Mouse (Mus musculus): ENCODE measurements around the gene Sox5. TPM values are rescaled to one million over a fixed set of nuclear protein-coding genes. Genes with fewer than 3 reads are reported as not detected.
A peak's percentile ranks its signal among the peaks of the same experiment; 100 is the strongest.

Gene Sox5
- polyA plus RNA-seq, 1 experiment from 2014 or later, result 34.3 TPM

GRCm38 (mm10) chr6:144611383-144611791, 170.4 kb downstream of the Sox5 start:
- H3K9me3 ChIP-seq (ENCODE audit: control insufficient read depth, low read length), result no peaks in the 10 kb centered on the region
- H3K9ac ChIP-seq (ENCODE audit: low read length), result 0 out of 2 replicates have a peak overlapping the region, but pooled peaks have one; percentile 11
- ATAC-seq (ENCODE audit: insufficient read depth, low FRiP score, low TSS enrichment), result peak; percentile 48; the same call in 1 of the 2 replicates
- WGBS, result 42% methylated on average over 4 of the region's 4 CpGs
- peak overlapping the region; percentile 15; the same call in 1 of the 2 replicates for H3K27ac ChIP-seq (ENCODE audit: low read depth, low read length)
- no peak overlapping the region for H3K4me2 ChIP-seq (ENCODE audit: low read depth)
- H3K4me3 ChIP-seq (ENCODE audit: low read depth, low read length), result no peak overlapping the region
- DNase-seq (ENCODE audit: low spot score), result peak; percentile 38
- 0 out of 2 replicates have a peak, but pooled peaks cover 2% of the 10 kb centered on the region for H3K4me1 ChIP-seq (ENCODE audit: control insufficient read depth, insufficient read depth, low read length)
- no peaks in the 10 kb centered on the region for H3K27me3 ChIP-seq (ENCODE audit: control insufficient read depth, insufficient read depth, low read length)
- H3K36me3 ChIP-seq (ENCODE audit: control insufficient read depth, insufficient read depth, low read length), result no peaks in the 10 kb centered on the region

GRCm38 (mm10) chr6:144610878-144611277, 170.9 kb downstream of the Sox5 start:
- WGBS, result 80% methylated on average over 8 of the region's 8 CpGs
- Histone ChIP-seq H3K4me2 (ENCODE audit: low read depth) (no peak overlapping the region), H3K9ac (ENCODE audit: low read length) (no peak overlapping the region), H3K4me1 (ENCODE audit: control insufficient read depth, insufficient read depth, low read length) (0 out of 2 replicates have a peak, but pooled peaks cover 2% of the 10 kb centered on the region), H3K27ac (ENCODE audit: low read depth, low read length) (peak overlapping the region; percentile 15; the same call in 1 of the 2 replicates), H3K27me3 (ENCODE audit: control insufficient read depth, insufficient read depth, low read length) (no peaks in the 10 kb centered on the region), H3K9me3 (ENCODE audit: control insufficient read depth, low read length) (no peaks in the 10 kb centered on the region), H3K4me3 (ENCODE audit: low read depth, low read length) (no peak overlapping the region), H3K36me3 (ENCODE audit: control insufficient read depth, insufficient read depth, low read length) (no peaks in the 10 kb centered on the region)
- no peak for ATAC-seq (ENCODE audit: insufficient read depth, low FRiP score, low TSS enrichment)
- DNase-seq (ENCODE audit: low spot score), result no peak

- no peak for ATAC-seq (ENCODE audit: insufficient read depth, low FRiP score, low TSS enrichment)
Observed at GRCm38 (mm10) chr6:144602883-144603282, 178.9 kb downstream of the Sox5 start.

GRCm38 (mm10) chr6:144600351-144600750, 181.4 kb downstream of the Sox5 start:
- no peak overlapping the region for H3K9ac ChIP-seq (ENCODE audit: low read length)
- no peaks in the 10 kb centered on the region for H3K27me3 ChIP-seq (ENCODE audit: control insufficient read depth, insufficient read depth, low read length)
- no peak overlapping the region for H3K4me2 ChIP-seq (ENCODE audit: low read depth)
- H3K36me3 ChIP-seq (ENCODE audit: control insufficient read depth, insufficient read depth, low read length), result no peaks in the 10 kb centered on the region
- no peak overlapping the region for H3K4me3 ChIP-seq (ENCODE audit: low read depth, low read length)
- H3K27ac ChIP-seq (ENCODE audit: low read depth, low read length), result no peak overlapping the region
- ATAC-seq (ENCODE audit: insufficient read depth, low FRiP score, low TSS enrichment) (no peak), DNase-seq (ENCODE audit: low spot score) (no peak)
- 85% methylated on average over 5 of the region's 5 CpGs for WGBS
- H3K9me3 ChIP-seq (ENCODE audit: control insufficient read depth, low read length), result no peaks in the 10 kb centered on the region
- H3K4me1 ChIP-seq (ENCODE audit: control insufficient read depth, insufficient read depth, low read length), result no peaks in the 10 kb centered on the region

More at GRCm38 (mm10) chr6:144602883-144603282, 178.9 kb downstream of the Sox5 start:
- 91% methylated on average over 4 of the region's 4 CpGs for WGBS
- DNase-seq (ENCODE audit: low spot score), result no peak
- no peak overlapping the region for H3K27ac ChIP-seq (ENCODE audit: low read depth, low read length)
- no peak overlapping the region for H3K4me3 ChIP-seq (ENCODE audit: low read depth, low read length)
- H3K4me1 ChIP-seq (ENCODE audit: control insufficient read depth, insufficient read depth, low read length), result no peaks in the 10 kb centered on the region
- H3K36me3 ChIP-seq (ENCODE audit: control insufficient read depth, insufficient read depth, low read length), result no peaks in the 10 kb centered on the region
- no peak overlapping the region for H3K9ac ChIP-seq (ENCODE audit: low read length)
- H3K9me3 ChIP-seq (ENCODE audit: control insufficient read depth, low read length), result no peaks in the 10 kb centered on the region
- H3K4me2 ChIP-seq (ENCODE audit: low read depth), result no peak overlapping the region
- H3K27me3 ChIP-seq (ENCODE audit: control insufficient read depth, insufficient read depth, low read length), result no peaks in the 10 kb centered on the region

GRCm38 (mm10) chr6:144598324-144598973, 183.3 kb downstream of the Sox5 start:
- 51% methylated on average over 6 of the region's 6 CpGs for whole genome bisulfite sequencing
- DNase-seq (ENCODE audit: low spot score), result no peak
- Histone ChIP-seq H3K36me3 (ENCODE audit: control insufficient read depth, insufficient read depth, low read length) (no peaks in the 10 kb centered on the region), H3K4me1 (ENCODE audit: control insufficient read depth, insufficient read depth, low read length) (no peaks in the 10 kb centered on the region), H3K9me3 (ENCODE audit: control insufficient read depth, low read length) (no peaks in the 10 kb centered on the region), H3K9ac (ENCODE audit: low read length) (no peak overlapping the region), H3K4me3 (ENCODE audit: low read depth, low read length) (no peak overlapping the region), H3K27ac (ENCODE audit: low read depth, low read length) (no peak overlapping the region), H3K27me3 (ENCODE audit: control insufficient read depth, insufficient read depth, low read length) (no peaks in the 10 kb centered on the region), H3K4me2 (ENCODE audit: low read depth) (no peak overlapping the region)
- ATAC-seq (ENCODE audit: insufficient read depth, low FRiP score, low TSS enrichment), result no peak

GRCm38 (mm10) chr6:144596536-144597210, 185.1 kb downstream of the Sox5 start:
- no peak overlapping the region for H3K4me3 ChIP-seq (ENCODE audit: low read depth, low read length)
- no peaks in the 10 kb centered on the region for H3K9me3 ChIP-seq (ENCODE audit: control insufficient read depth, low read length)
- H3K27me3 ChIP-seq (ENCODE audit: control insufficient read depth, insufficient read depth, low read length), result no peaks in the 10 kb centered on the region
- DNase-seq (ENCODE audit: low spot score), result no peak
- ATAC-seq (ENCODE audit: insufficient read depth, low FRiP score, low TSS enrichment), result no peak
- no peaks in the 10 kb centered on the region for H3K4me1 ChIP-seq (ENCODE audit: control insufficient read depth, insufficient read depth, low read length)
- 51% methylated on average over 8 of the region's 8 CpGs for WGBS
- no peak overlapping the region for H3K27ac ChIP-seq (ENCODE audit: low read depth, low read length)
- no peaks in the 10 kb centered on the region for H3K36me3 ChIP-seq (ENCODE audit: control insufficient read depth, insufficient read depth, low read length)
- no peak overlapping the region for H3K9ac ChIP-seq (ENCODE audit: low read length)
- H3K4me2 ChIP-seq (ENCODE audit: low read depth), result no peak overlapping the region

GRCm38 (mm10) chr6:144584854-144585253, 196.9 kb downstream of the Sox5 start:
- Histone ChIP-seq H3K9ac (ENCODE audit: low read length) (no peak overlapping the region), H3K27ac (ENCODE audit: low read depth, low read length) (no peak overlapping the region), H3K27me3 (ENCODE audit: control insufficient read depth, insufficient read depth, low read length) (no peaks in the 10 kb centered on the region), H3K4me2 (ENCODE audit: low read depth) (no peak overlapping the region), H3K4me1 (ENCODE audit: control insufficient read depth, insufficient read depth, low read length) (no peaks in the 10 kb centered on the region), H3K9me3 (ENCODE audit: control insufficient read depth, low read length) (no peaks in the 10 kb centered on the region), H3K4me3 (ENCODE audit: low read depth, low read length) (no peak overlapping the region), H3K36me3 (ENCODE audit: control insufficient read depth, insufficient read depth, low read length) (no peaks in the 10 kb centered on the region)
- ATAC-seq (ENCODE audit: insufficient read depth, low FRiP score, low TSS enrichment) (no peak), DNase-seq (ENCODE audit: low spot score) (no peak)
- 59% methylated on average over 5 of the region's 5 CpGs for WGBS

- no peaks in the 10 kb centered on the region for H3K27me3 ChIP-seq (ENCODE audit: control insufficient read depth, insufficient read depth, low read length)
- no peak overlapping the region for H3K27ac ChIP-seq (ENCODE audit: low read depth, low read length)
- 59% methylated on average over 11 of the region's 11 CpGs for WGBS
- no peak overlapping the region for H3K4me2 ChIP-seq (ENCODE audit: low read depth)
- H3K9me3 ChIP-seq (ENCODE audit: control insufficient read depth, low read length), result no peaks in the 10 kb centered on the region
- no peak for ATAC-seq (ENCODE audit: insufficient read depth, low FRiP score, low TSS enrichment)
- H3K4me3 ChIP-seq (ENCODE audit: low read depth, low read length), result no peak overlapping the region
- no peaks in the 10 kb centered on the region for H3K36me3 ChIP-seq (ENCODE audit: control insufficient read depth, insufficient read depth, low read length)
- no peak overlapping the region for H3K9ac ChIP-seq (ENCODE audit: low read length)
- DNase-seq (ENCODE audit: low spot score), result no peak
- no peaks in the 10 kb centered on the region for H3K4me1 ChIP-seq (ENCODE audit: control insufficient read depth, insufficient read depth, low read length)
Observed at GRCm38 (mm10) chr6:144584074-144584840, 197.5 kb downstream of the Sox5 start.
